Mouse (Mus musculus): Measurements from ENCODE around the gene Smarca2. TPM values are rescaled to one million over a fixed set of nuclear protein-coding genes. Genes with fewer than 3 reads are reported as not detected.

Smarca2 gene
- polyA plus RNA-seq, 1 experiment from 2014 or later, result 140 TPM

DNA sequence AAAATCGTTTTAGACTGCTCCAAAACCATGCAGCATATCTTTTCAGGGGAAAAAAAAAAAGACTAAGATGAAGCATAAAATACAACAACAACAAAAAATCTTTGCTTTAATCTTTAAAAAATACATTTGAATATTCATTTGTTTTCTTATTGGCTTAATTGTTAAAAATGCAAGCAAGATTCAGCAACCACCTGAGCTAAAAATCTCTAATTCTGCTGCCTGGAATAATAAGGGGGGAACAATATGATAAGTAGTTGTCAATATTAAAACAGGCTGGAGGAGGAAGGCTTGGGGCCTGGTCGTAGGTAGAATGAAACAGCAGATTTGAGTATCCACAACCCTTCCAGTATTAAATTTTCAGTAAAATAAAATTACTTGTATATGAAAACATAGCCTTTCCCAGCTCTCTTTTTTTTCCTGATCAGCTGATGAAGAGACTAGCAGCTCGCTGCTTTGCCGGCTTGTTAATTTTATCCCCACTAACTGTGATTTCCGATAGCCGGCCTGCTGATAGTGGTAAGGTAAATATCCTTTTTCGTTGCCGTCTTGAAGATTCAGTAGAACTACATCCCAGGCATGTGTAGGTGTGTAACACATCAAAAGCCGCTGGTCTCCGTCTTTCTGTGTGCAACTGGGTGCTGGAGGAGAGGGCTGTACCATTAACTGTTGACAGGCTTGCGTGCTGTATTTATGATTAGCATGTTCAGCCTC, 144.7 kb downstream of the Smarca2 start:
- Histone ChIP-seq H3K4me2 (ENCODE audit: low read length) (peak overlapping the region; percentile 60), H3K27me3 (ENCODE audit: control insufficient read depth, insufficient read depth, low read length) (no peaks in the 10 kb centered on the region), H3K4me3 (replicated peaks; ENCODE audit: low read depth, low read length) (peak overlapping the region; percentile 42), H3K36me3 (ENCODE audit: control insufficient read depth, insufficient read depth, low read length) (no peaks in the 10 kb centered on the region), H3K9me3 (ENCODE audit: control insufficient read depth, low read length) (no peaks in the 10 kb centered on the region), H3K9ac (replicated peaks; ENCODE audit: low read length) (peak overlapping the region; percentile 69), H3K4me1 (ENCODE audit: control insufficient read depth, insufficient read depth, low read length) (peaks cover 38% of the 10 kb centered on the region), H3K27ac (replicated peaks; ENCODE audit: low read depth, low read length) (peak overlapping the region; percentile 99)
- 8% methylated on average over 11 of the region's 11 CpGs for WGBS
- no peak for ATAC-seq (ENCODE audit: low FRiP score, low TSS enrichment)
- peak; percentile 74 for DNase-seq

DNA sequence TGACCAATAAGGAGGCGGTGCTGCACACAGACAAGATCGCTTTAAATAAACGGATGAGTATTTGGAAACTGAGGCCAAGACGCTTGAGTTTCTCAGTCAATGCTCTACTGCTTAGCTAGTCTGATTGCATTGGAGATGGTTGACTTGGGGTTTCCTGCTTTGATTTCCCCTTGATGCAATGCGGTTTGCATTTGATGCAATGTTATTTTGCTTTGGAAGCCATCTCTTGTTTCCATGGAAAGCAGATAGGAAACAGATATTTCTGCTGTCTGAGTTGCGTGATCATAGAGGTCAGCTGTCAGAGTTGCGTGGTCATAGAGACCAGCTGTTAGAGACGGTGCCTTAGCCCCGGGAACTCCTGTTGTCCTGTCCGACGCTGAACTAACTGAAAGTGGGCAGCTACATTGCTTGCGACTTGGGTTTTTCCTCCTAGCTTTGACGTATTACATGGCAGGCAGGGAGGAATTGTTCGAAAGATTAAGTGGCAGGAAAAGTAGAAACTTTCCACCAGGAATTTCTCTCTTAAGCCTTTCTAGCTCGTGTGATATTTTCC, 147.8 kb downstream of the Smarca2 start:
- ATAC-seq (ENCODE audit: low FRiP score, low TSS enrichment), result no peak
- Histone ChIP-seq H3K9ac (replicated peaks; ENCODE audit: low read length) (no peak overlapping the region), H3K9me3 (ENCODE audit: control insufficient read depth, low read length) (no peaks in the 10 kb centered on the region), H3K4me3 (replicated peaks; ENCODE audit: low read depth, low read length) (no peak overlapping the region), H3K27me3 (ENCODE audit: control insufficient read depth, insufficient read depth, low read length) (no peaks in the 10 kb centered on the region), H3K4me1 (ENCODE audit: control insufficient read depth, insufficient read depth, low read length) (peaks cover 27% of the 10 kb centered on the region; the same call in 1 of the 2 replicates), H3K36me3 (ENCODE audit: control insufficient read depth, insufficient read depth, low read length) (peaks cover 5% of the 10 kb centered on the region; the same call in 1 of the 2 replicates), H3K4me2 (ENCODE audit: low read length) (peak overlapping the region; percentile 1; the same call in 1 of the 2 replicates), H3K27ac (replicated peaks; ENCODE audit: low read depth, low read length) (no peak overlapping the region)
- WGBS, result 91% methylated on average over 15 of the region's 15 CpGs
- no peak for DNase-seq

DNA sequence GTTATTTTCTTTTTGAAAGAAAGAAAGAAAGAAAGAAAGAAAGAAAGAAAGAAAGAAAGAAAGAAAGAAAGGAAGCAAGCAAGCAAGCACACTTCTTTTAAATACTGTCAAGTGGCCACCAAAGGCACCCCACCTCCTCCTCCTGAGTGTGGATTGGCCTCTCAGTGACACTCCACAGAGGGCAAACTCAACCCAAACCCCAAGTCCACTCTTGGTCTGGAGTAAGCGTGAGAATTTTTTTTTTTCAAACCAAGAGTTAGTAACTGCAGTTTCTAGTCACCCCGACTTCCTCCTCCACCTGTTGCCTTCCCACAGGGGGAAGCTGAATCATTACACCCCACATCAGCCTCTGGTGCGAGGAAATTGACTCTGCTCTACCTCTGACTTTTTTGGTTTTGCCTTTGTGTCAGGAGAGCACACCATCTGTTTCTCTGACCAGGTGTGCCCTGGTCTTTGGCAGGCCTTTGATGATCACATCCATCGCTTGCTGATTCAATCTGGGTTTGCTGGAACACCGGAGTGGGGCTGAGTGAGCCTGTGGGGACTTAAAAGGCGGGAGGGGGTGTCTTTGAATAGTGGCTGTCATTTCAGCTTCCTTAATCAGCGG, 148.5 kb downstream of the Smarca2 start:
- Histone ChIP-seq H3K9me3 (ENCODE audit: control insufficient read depth, low read length) (no peaks in the 10 kb centered on the region), H3K4me3 (replicated peaks; ENCODE audit: low read depth, low read length) (no peak overlapping the region), H3K4me1 (ENCODE audit: control insufficient read depth, insufficient read depth, low read length) (peaks cover 27% of the 10 kb centered on the region; the same call in 1 of the 2 replicates), H3K27ac (replicated peaks; ENCODE audit: low read depth, low read length) (no peak overlapping the region), H3K27me3 (ENCODE audit: control insufficient read depth, insufficient read depth, low read length) (no peaks in the 10 kb centered on the region), H3K4me2 (ENCODE audit: low read length) (peak overlapping the region; percentile 27), H3K9ac (replicated peaks; ENCODE audit: low read length) (no peak overlapping the region), H3K36me3 (ENCODE audit: control insufficient read depth, insufficient read depth, low read length) (peaks cover 5% of the 10 kb centered on the region; the same call in 1 of the 2 replicates)
- ATAC-seq (ENCODE audit: low FRiP score, low TSS enrichment) (no peak), DNase-seq (no peak)
- 80% methylated on average over 7 of the region's 7 CpGs for WGBS

DNA sequence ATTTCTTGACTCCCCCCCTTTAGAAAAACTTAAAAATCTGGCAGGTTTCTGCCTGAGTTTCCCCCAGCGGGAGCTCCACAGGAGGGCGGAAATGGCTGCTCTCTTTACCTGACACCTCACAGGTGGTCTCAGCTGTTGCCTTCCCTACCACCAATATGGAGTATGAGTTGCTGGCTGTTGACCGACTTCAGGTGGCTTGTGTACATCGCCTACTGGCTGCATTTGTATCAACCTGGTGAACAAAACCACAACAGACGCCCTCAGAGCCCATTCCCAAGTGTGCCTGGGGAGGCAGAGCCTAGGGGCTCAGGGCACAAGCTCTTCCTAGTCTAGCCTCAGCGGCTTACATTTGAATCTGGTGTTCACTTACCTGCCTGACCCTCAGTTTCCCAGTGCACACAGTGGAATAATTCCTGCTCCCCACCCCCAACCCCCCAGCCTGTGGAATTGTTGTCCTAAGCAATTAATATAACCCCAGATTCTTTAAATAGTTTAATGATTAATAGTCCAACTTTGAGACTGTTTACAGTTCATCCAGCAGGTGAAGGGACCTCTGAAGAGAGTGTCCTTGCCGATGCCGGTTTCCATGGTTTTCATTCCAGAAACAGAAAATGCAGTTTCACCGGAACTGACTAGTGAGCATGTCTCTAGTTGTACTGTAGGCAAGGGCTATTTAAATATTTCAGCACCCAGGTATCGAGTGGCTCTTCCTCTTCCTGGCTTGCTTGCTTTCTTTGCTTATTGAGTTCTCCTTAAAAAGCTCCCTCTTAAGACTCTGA, 149.4 kb downstream of the Smarca2 start:
- WGBS, result 82% methylated on average over 10 of the region's 10 CpGs
- Histone ChIP-seq H3K9ac (replicated peaks; ENCODE audit: low read length) (no peak overlapping the region), H3K4me3 (replicated peaks; ENCODE audit: low read depth, low read length) (no peak overlapping the region), H3K9me3 (ENCODE audit: control insufficient read depth, low read length) (no peaks in the 10 kb centered on the region), H3K4me2 (ENCODE audit: low read length) (peak overlapping the region; percentile 19), H3K27ac (replicated peaks; ENCODE audit: low read depth, low read length) (0 out of 2 replicates have a peak overlapping the region, but pooled peaks have one; percentile 13), H3K4me1 (ENCODE audit: control insufficient read depth, insufficient read depth, low read length) (peaks cover 27% of the 10 kb centered on the region; the same call in 1 of the 2 replicates), H3K27me3 (ENCODE audit: control insufficient read depth, insufficient read depth, low read length) (no peaks in the 10 kb centered on the region), H3K36me3 (ENCODE audit: control insufficient read depth, insufficient read depth, low read length) (peaks cover 5% of the 10 kb centered on the region; the same call in 1 of the 2 replicates)
- ATAC-seq (ENCODE audit: low FRiP score, low TSS enrichment) (no peak), DNase-seq (no peak)

DNA sequence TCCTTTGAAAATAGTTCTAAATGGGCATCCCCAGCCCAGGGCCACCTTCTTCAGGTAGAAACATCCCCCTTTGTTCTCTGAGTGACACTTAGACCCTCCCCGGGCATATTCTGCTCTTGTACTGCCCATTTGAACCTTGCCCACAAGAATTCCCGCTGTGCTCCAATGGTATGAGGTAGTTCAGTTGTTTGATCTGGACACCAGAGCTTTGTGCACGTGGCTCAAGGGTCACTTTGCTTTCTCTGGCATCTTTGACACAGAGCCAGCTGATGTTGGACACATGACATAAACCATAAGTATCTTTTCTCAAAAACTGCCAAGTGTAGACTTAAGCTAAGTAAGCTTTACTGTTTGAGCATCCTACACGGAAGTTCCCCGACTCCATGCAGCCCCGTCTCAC, 151.1 kb downstream of the Smarca2 start:
- Histone ChIP-seq H3K9ac (replicated peaks; ENCODE audit: low read length) (no peak overlapping the region), H3K4me1 (ENCODE audit: control insufficient read depth, insufficient read depth, low read length) (peaks cover 22% of the 10 kb centered on the region; the same call in 1 of the 2 replicates), H3K36me3 (ENCODE audit: control insufficient read depth, insufficient read depth, low read length) (peaks cover 10% of the 10 kb centered on the region; the same call in 1 of the 2 replicates), H3K4me2 (ENCODE audit: low read length) (no peak overlapping the region), H3K9me3 (ENCODE audit: control insufficient read depth, low read length) (no peaks in the 10 kb centered on the region), H3K27me3 (ENCODE audit: control insufficient read depth, insufficient read depth, low read length) (no peaks in the 10 kb centered on the region), H3K27ac (replicated peaks; ENCODE audit: low read depth, low read length) (no peak overlapping the region), H3K4me3 (replicated peaks; ENCODE audit: low read depth, low read length) (no peak overlapping the region)
- WGBS, result 90% methylated on average over 6 of the region's 6 CpGs
- no peak for DNase-seq
- ATAC-seq (ENCODE audit: low FRiP score, low TSS enrichment), result no peak

DNA sequence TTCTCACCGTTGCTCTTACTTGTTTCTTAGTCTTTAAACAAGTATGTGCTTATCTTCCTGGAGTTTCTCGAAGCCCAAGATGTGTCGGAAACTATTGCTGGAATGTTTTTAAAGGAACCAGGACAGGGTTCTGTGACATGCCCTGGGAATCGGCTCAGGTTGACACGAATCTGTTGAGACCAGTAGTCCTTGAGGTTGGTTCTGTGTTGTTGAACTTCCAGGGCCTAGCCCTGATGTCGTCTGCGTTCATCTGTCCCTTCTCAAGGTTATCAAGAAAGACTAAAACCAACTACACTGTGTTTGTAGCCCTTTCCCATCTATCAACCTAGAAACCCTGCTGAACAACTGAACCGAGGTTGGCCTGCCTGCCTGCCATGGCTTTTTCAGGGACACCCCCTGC, 151.5 kb downstream of the Smarca2 start:
- Histone ChIP-seq H3K9ac (replicated peaks; ENCODE audit: low read length) (no peak overlapping the region), H3K4me3 (replicated peaks; ENCODE audit: low read depth, low read length) (no peak overlapping the region), H3K27me3 (ENCODE audit: control insufficient read depth, insufficient read depth, low read length) (no peaks in the 10 kb centered on the region), H3K27ac (replicated peaks; ENCODE audit: low read depth, low read length) (no peak overlapping the region), H3K4me1 (ENCODE audit: control insufficient read depth, insufficient read depth, low read length) (peaks cover 22% of the 10 kb centered on the region), H3K36me3 (ENCODE audit: control insufficient read depth, insufficient read depth, low read length) (peaks cover 10% of the 10 kb centered on the region; the same call in 1 of the 2 replicates), H3K4me2 (ENCODE audit: low read length) (no peak overlapping the region), H3K9me3 (ENCODE audit: control insufficient read depth, low read length) (no peaks in the 10 kb centered on the region)
- 95% methylated on average over 8 of the region's 8 CpGs for WGBS
- ATAC-seq (ENCODE audit: low FRiP score, low TSS enrichment) (no peak), DNase-seq (no peak)

DNA sequence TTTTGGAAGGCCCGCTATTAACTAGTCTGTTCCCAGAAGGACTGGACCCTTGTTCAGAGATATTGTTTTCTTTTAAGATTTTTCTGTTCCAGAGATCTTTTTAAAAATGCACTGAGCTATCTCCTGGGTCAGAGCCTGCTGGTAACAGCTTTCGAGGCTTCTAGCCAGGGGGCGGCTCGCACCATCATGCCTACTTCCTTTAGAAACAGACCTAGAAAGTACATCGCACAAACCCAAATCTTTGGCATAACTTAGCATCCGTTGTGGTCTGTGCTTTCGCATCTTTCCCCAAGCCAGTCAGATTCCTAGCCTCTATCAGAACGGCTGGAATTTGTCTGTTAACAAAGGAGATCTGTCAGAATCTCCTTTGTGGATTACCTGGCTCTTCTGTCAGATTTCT, 153.3 kb downstream of the Smarca2 start:
- H3K4me3 ChIP-seq (replicated peaks; ENCODE audit: low read depth, low read length), result no peak overlapping the region
- no peak overlapping the region for H3K9ac ChIP-seq (replicated peaks; ENCODE audit: low read length)
- ATAC-seq (ENCODE audit: low FRiP score, low TSS enrichment) (no peak), DNase-seq (no peak)
- H3K36me3 ChIP-seq (ENCODE audit: control insufficient read depth, insufficient read depth, low read length), result peaks cover 10% of the 10 kb centered on the region; the same call in 1 of the 2 replicates
- 75% methylated on average over 8 of the region's 8 CpGs for WGBS
- H3K4me1 ChIP-seq (ENCODE audit: control insufficient read depth, insufficient read depth, low read length), result peaks cover 26% of the 10 kb centered on the region
- no peaks in the 10 kb centered on the region for H3K27me3 ChIP-seq (ENCODE audit: control insufficient read depth, insufficient read depth, low read length)
- peak overlapping the region; percentile 15; the same call in 1 of the 2 replicates for H3K27ac ChIP-seq (replicated peaks; ENCODE audit: low read depth, low read length)
- no peak overlapping the region for H3K4me2 ChIP-seq (ENCODE audit: low read length)
- no peaks in the 10 kb centered on the region for H3K9me3 ChIP-seq (ENCODE audit: control insufficient read depth, low read length)

DNA sequence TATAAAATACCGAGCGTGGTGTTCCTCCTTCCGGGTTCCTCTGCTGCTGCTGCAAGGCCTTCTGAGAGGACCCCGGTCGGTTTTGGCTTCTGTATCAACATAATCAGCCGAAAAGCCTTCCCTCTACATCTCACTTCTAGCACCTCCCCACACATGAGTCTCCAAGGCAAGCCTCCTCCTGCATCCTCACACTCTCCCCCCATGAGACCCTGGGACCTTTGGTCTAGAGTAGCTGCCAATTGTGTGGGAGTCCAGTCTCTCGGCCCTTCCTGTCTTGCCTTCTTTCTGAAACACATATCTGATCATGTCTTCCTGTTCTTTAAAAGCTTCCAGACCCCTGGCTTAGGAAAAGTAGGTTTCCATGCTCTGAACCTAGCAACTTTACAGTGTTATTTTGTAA, 153.8 kb downstream of the Smarca2 start:
- ATAC-seq (ENCODE audit: low FRiP score, low TSS enrichment) (no peak), DNase-seq (no peak)
- peaks cover 10% of the 10 kb centered on the region; the same call in 1 of the 2 replicates for H3K36me3 ChIP-seq (ENCODE audit: control insufficient read depth, insufficient read depth, low read length)
- no peaks in the 10 kb centered on the region for H3K27me3 ChIP-seq (ENCODE audit: control insufficient read depth, insufficient read depth, low read length)
- peaks cover 26% of the 10 kb centered on the region for H3K4me1 ChIP-seq (ENCODE audit: control insufficient read depth, insufficient read depth, low read length)
- H3K27ac ChIP-seq (replicated peaks; ENCODE audit: low read depth, low read length), result peak overlapping the region; percentile 15; the same call in 1 of the 2 replicates
- H3K9me3 ChIP-seq (ENCODE audit: control insufficient read depth, low read length), result no peaks in the 10 kb centered on the region
- no peak overlapping the region for H3K4me3 ChIP-seq (replicated peaks; ENCODE audit: low read depth, low read length)
- WGBS, result 84% methylated on average over 7 of the region's 7 CpGs
- H3K9ac ChIP-seq (replicated peaks; ENCODE audit: low read length), result no peak overlapping the region
- H3K4me2 ChIP-seq (ENCODE audit: low read length), result no peak overlapping the region

All from midbrain, embryonic 14.5 days (tissue).